19 mouse cellular contexts compared by ENCODE assay signal in the genomic region with DNA sequence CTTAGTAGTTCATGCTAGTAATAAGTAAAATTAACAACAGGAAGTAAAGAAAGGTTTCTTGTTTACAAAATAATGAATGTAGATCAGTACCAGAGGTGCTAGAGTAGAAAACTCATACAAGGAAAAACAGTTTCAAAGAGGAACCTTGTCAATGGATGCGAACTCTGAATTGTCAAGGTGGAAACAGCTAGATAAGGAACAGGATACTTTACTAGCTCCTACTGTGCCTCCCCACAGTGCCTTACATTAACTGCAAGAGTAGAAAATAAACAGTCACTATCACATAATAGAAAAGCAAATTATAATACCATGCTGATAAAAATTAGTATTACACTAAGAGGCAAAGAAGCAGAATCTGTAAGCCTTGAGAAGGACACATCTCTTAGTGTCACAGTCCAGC.
"Had no signal": no experiment of that assay in that cellular context is flagged by ENCODE, and none has a peak within 500 bp of the region (broad histone marks: within the 10 kb centered on the region; RNA-seq: fewer than 3 reads in every experiment).

No protein-coding gene starts in this region.

- H3K27me3 ChIP-seq: kidney, embryonic 15.5 days; limb, embryonic 13.5 days; midbrain, embryonic 12.5 days; midbrain, embryonic 15.5 days; neural tube, embryonic 12.5 days; neural tube, embryonic 15.5 days had no signal

- ATAC-seq: intestine, postnatal 0 days; midbrain, embryonic 15.5 days had no signal

- H3K4me1 ChIP-seq: kidney, embryonic 15.5 days; limb, embryonic 10.5 days; limb, embryonic 13.5 days; midbrain, embryonic 12.5 days; midbrain, embryonic 15.5 days; neural tube, embryonic 12.5 days; neural tube, embryonic 15.5 days had no signal

- H3K9me3 ChIP-seq: kidney, embryonic 15.5 days; limb, embryonic 10.5 days; limb, embryonic 13.5 days; midbrain, embryonic 12.5 days; midbrain, embryonic 15.5 days; neural tube, embryonic 12.5 days; neural tube, embryonic 15.5 days had no signal

- H3K27ac ChIP-seq: kidney, embryonic 15.5 days; limb, embryonic 10.5 days; limb, embryonic 13.5 days; midbrain, embryonic 12.5 days; midbrain, embryonic 15.5 days; neural tube, embryonic 12.5 days; neural tube, embryonic 15.5 days had no signal

- H3K4me3 ChIP-seq: kidney, embryonic 15.5 days; limb, embryonic 10.5 days; limb, embryonic 13.5 days; midbrain, embryonic 12.5 days; midbrain, embryonic 15.5 days; neural tube, embryonic 12.5 days; neural tube, embryonic 15.5 days had no signal

- H3K4me2 ChIP-seq: kidney, embryonic 15.5 days; limb, embryonic 13.5 days; midbrain, embryonic 12.5 days; midbrain, embryonic 15.5 days; neural tube, embryonic 12.5 days; neural tube, embryonic 15.5 days had no signal

- H3K9ac ChIP-seq: kidney, embryonic 15.5 days; limb, embryonic 13.5 days; midbrain, embryonic 12.5 days; midbrain, embryonic 15.5 days; neural tube, embryonic 12.5 days; neural tube, embryonic 15.5 days had no signal

- DNase-seq: kidney, adult 2 months; kidney, postnatal 10 days; kidney, postnatal 36 days; layer of hippocampus, postnatal 36 days; lung, adult 2 months; lung, postnatal 14 days; lung, postnatal 4 days; retina, postnatal 1 day; right cerebral cortex, postnatal 25 days; thymus, adult 18-20 months; thymus, postnatal 36 days had no signal
